Mouse (Mus musculus) MEL-GATA-1-ER (cell line): ENCODE data around the gene Arl15.

Experiments
- DNase-seq: peaks from one replicate; pipeline ENCODE4 v3.0.0-alpha.2; 2012; ENCODE audit warnings: low read depth; ENCODE audit errors: extremely low read depth

The Arl15 gene

DNA sequence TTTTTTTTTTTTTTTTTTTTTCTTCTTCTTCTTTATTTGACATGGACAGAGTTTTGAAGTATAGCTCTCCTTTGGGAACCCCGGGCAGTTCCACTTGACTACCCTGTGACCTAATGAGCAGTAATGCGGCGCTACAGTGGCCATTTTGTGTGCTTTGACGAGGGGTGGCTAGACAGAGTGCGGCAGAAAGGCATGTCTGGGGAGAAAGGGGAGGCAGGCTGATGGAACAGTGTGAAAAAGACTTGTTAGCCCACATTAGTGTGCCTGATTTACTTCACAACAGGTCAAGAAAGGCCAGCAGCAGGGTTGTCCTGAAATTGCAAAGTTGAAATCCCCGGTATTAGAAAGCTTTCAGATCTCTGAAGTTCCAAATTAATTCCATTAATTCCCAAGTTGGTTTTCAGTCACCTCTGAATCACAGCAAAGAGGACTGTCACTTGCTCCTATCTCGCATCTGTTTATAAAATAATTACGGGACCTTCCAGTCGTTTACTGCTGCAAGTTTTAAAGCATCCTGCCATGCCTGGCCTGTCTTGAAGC, 187.2 kb downstream of the Arl15 start:
- no peak for DNase-seq

DNA sequence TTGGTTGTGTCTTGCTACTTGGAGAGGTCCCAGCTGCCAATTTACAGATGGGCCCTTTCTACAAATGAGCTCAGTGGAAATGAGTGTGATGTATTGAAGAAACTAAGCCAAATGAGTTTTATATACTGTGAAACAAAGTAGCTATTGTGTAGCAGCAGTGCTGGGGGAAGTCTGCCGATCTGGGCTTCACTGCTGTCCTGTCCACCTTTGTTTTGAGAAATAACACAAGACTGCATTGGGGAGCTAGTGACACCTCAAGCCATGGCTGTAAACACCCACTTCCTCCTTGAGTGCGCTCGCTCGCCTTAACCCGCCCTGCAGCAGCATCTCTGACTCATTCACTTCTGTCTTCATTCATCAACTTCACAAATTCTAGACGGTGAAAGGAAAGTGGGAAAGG, 189.3 kb downstream of the Arl15 start:
- DNase-seq = no peak

DNA sequence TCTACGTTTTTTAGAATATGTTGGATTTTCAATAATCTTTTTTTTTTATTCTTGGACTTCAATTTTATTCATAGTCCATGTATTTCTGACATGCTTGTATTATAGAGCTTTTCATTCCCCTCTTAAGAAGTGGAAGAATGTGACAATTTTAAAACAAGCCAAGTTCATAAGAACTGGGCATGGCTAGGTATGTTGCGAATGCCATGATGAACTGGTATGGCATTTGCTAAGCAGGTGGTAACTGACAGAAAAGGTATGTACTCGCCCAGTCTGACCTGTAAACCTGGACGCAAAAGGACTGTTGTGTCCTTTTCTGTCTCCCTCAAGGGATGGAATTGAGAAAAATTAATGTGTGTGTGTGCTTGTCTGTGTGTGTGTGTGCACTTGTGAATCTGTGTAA, 190.2 kb downstream of the Arl15 start:
- no peak for DNase-seq

DNA sequence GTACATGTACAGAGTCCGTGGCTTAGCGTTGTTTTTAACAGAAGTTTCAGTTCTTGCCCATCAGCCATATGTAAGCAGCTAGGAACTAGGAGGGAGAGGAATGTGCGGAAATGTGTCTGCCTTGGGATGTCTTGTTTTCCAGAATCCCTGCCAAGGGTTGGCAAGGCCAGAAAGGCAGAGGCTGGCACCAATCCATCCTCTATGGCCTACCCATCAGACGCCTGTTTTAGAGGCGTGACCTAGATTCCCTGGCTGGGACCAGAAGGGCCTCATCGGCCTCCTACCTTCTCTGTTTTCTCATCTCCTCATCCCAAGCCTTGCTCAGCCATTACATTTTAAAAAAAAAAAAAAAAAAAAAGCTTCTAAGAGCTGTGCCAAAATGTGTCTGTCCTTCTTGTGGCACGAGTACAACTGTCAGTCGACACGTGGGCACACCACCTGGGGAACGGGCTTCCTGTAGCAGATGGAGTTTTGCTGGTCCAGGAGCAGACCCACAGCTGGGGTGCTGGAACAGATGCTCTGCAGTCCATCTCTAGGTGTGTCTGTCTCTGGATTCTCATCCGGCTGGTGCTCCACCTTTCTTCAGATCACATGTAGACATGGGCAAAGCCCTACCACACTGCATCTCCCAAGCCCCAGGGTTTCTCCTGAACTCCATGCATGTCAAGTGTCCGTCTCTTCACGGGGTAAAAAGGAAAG, 192.7 kb downstream of the Arl15 start:
- DNase-seq = no peak

DNA sequence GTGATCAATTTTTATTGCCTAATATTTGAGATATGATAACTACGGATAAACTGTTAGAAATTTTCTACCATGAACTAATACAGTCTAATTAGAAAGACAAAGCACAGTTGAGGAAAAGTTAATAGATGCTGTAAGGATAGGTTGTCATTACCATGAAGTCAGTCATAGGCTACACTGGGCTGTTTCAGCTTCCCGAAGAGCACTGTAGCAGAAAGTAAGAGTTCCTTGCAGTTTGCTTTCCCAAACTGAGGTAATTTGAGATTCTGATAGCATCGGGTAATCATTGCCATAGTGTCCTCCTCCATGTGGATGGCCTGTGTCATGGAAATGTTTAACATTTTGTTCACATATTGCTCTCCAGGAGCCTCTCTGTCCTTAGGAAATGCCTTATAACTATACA, 195.9 kb downstream of the Arl15 start:
- no peak for DNase-seq

DNA sequence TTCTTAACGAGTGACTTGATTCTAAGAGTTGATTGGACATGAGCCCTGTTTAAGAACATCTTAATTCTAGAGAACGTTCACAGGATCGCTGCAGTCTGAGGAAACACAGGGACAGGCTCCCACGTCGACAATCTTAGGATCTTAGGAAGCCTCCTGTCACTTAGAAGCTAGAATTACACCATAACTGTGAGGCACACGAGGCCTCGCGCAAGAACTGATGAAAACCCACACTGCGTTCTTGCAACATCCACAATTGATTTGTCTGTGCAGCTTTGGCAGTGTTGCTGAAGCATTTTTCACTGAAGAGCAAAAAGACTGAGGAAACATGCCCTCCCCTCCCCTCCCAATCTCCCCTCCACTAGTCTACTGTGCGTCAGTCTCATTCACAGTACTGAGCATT, 196.4 kb downstream of the Arl15 start:
- no peak for DNase-seq

DNA sequence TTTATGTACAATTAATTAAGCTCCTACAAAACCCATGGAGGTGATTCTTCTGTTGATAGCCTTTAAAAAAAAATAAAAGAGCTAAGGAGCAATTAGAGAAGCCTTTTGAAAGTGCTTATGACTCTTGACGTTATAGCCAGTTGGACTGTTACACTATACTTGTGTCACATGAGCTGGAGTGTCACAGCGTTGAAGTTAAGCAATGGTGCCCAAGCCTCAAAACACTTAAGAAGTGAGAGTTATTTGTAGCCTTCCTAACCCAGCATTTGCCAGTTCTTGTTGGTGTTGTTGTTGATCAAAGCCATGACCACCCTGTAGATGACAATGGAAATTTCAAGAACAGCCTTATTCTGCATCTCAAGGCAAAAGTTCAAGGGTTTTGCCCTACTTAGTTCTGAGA, 198.8 kb downstream of the Arl15 start:
- DNase-seq = no peak

DNA sequence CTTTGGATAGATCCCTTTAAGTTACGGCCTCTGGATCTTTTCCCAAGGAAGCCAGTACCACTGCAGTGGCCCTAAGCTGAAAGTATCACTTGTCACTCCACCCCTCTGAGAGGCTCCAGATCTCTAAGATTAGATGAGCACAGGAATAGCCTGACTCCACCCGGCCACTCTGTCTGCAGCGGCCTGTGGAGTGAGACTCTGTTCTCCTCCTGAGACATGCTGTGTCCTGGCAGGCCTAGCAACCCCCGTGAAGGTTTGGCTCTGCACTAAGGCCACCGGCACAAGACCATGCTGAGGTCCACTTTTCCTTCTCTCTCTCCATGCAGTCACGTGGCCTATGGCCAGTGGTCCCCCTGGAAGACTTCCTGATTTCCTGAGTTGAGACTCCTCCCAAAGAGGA, 200.3 kb downstream of the Arl15 start:
- no peak for DNase-seq

DNA sequence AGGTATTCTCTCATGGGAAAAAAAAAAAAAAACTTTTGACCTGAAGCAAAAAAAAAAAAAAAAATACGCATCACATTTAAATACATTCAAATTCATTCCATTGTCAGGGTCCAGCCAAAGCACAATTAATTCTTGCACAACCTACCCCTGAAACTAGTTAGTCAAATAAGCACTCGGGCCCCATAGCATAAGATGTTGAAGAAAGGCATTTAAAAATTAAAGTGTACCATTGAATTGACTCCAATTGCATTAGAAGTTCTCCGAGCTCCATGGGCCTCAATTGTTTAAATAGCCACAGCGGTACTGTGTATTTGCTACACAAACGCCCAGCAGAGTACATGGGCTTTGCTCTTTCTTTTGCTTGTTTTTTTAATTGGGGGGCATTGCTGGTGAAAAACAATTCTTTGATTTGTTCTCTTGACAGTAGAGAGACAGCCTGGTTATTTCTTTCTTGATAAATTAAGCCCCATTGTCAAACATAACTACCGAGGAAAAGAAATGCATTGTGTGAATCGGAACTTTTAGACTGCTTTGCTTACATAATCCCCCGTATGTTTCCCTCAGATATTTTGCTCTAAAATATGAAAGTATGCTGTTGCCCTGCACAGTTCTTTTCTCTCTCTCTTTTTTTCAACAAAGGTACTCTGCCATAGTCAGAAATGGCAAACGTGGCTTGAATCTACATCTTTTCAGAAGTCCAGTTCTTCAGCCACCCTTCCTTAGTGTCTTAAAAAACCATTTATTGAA, 201.4 kb downstream of the Arl15 start:
- no peak for DNase-seq

DNA sequence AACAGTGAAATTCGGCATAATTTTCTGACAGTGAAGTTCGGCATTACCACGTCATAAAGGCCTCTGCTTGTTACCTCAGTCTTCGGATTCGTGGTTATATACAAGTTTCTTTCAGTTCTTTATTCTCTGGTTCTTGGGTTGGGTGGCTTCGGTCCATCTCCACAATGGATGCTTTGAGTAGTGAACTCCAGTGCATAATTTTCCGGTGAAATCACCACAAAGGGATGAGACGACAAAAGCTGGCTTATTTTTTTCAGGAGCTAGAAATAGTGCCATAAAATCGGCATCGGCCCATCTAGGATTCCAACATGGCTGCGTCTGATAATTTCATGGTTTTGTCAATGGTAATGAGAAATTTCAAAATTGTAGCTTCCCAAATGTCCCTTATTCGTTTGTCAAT, 204.5 kb downstream of the Arl15 start:
- no peak for DNase-seq

DNA sequence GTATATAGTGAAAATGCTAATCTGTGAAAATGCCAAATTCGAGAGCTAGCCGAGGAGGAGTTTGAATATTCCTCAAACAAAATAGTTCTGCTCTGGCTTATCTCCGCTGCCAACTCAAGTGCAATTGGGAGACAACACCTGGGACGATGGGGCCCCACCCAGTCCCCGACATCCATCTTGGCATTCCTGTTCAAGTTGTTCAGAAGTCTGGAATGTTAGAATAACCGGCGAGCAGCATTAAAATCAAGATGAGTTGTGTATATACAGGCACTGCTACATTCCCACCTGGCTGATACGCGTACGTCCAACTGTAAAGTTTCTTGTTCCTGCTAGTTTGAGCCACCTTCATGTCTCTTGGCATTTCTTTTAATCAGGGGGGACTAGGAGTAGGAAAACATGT, 209.2 kb downstream of the Arl15 start:
- no peak for DNase-seq

DNA sequence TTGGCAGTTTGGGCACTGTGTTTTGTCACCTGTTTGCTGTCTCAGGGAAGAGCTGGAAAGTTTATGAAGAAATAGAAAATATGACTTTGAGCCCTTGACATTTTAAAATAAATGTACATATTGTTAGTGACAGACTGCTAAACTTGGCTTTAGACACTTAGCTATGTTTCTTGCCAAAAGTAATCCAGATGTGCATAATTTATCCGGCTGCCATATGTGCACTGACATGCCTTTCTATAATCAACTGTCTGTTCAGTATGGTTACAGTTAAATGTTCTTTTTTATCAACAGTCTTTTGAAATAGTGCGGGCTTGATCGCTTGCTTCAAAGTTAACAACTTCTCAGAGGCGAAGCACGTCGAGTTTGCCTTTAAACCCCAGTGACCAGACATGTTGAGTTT, 209.9 kb downstream of the Arl15 start:
- DNase-seq = no peak

DNA sequence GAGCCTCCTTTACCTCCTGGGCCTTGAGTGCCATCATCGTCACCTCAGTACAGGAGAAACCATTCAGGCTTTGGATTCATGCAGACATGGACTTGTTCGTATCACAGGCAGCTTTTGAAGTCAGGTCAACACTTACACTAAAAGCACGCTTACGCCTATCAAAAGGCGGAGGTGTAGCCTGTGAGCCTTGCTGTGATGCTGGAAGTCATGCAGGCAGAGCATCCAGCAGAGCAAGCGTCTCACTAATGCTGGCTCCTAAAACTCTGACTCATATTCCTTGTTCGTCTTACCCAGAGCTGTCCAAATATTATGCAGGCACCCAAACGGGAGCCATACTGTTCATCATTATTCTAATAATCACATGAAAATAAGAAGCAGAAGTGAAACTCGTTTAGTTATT, 215.5 kb downstream of the Arl15 start:
- DNase-seq = no peak

DNA sequence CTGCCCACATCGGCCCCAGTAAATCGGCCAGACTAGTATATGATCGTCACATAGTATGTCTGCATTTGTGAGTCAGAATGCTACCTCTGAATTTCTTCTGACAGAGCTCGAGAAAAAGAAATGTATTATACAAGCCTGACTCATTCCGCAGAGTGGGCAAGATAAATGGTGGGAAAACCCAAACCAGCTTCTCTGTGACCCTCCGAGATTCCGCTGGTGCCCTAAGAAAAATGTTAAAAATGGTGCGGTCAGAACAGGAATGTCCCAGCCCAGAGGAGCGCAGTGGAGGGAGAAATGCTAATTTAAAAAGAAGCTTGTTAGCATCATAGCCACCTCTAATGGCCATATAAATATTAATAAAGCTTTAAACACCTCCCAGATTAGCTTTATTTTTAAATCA, 216.2 kb downstream of the Arl15 start:
- no peak for DNase-seq

DNA sequence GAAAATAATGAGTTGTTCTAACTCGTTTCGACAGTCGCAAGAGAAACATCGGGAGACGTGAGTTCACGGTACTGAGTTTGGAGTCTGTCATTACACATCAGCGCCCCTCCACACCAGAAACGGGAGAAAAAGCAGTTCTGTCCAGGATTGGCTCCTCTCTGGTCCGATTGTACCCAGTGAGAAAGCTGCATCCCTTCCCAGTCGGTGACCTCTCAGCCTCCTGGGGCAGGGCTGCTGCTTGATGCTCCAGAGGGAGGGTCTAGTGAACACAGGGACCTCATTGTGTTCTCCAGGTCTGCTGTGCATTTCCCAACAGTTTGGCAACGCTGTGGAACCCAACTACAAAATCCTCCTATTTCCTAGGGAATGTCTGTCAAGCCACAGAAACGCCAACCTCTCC, 216.7 kb downstream of the Arl15 start:
- no peak for DNase-seq

DNA sequence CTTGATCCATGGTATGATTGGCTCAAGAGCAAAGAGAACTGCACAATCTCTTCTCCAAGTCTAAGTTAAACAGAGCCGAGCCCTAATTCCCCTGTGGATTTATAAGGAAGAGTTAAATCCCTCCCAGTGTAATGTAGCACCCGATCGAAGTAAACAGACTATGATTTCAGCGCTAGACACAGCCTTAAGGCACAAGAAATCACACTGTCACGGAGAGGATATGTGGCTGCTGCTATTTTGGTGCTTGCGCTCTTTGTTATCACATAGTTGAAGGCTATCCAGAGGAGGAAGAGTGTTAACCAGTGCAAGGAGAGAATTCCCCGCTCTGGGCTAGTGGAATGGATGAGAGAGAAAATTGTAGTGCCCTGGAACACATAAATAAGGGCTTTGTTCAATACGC, 223.6 kb downstream of the Arl15 start:
- no peak for DNase-seq

DNA sequence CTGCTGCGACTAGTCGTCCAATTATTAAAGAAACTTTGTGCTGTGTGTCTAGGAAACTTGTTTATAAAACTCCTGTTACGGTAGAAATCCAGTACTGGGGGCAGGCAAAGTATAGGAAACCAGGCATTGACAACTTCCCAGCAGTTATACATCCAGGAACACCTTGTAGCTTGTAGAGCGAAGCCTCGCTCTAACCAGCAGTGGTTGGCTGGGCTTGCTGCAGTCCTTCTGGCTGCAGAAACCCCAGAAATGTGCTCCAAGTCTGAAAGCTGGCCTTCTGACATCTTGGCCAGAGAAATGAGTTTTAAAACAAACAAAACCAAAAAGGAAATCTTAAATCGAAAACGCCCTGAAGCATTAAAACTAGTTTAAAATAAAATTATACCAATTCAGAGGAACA, 229.2 kb downstream of the Arl15 start:
- no peak for DNase-seq

DNA sequence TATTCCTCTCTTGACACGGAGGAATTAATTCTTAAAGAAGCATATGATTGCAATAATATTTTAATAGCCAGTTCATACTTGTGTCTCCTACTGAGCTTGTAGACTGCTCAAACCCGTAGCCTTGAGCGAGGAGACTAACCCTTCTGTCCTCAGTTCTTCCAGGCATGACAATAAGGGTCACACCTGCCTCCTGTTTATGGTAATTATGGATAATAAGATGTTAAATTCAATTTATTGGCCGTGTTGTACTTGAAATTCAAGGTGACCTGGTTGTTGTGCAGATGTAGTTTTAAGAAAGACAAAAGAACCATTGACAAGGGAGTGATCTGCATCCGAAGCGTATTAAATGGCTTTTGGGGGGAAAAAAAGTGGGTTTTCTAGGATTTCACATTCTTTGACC, 232.0 kb downstream of the Arl15 start:
- DNase-seq = no peak

DNA sequence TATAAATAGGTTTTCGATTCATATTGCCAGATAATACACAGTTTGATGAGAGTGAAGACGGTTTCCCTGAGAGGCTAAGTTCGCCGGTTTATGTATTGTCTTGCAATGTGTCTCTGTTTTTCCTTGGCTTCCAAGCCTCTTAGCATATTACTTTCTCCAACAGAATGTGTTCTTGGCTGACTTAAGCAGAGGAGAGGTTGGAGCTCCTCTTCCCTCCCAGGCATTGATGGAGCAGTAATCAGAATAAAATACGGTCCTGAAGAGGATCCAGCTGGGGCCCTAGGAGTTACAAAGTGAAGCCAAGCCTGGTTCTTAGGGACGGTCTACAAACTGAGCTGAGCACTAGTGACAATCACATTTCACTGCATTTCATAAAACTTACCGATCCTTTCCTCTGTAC, 232.4 kb downstream of the Arl15 start:
- DNase-seq = no peak

DNA sequence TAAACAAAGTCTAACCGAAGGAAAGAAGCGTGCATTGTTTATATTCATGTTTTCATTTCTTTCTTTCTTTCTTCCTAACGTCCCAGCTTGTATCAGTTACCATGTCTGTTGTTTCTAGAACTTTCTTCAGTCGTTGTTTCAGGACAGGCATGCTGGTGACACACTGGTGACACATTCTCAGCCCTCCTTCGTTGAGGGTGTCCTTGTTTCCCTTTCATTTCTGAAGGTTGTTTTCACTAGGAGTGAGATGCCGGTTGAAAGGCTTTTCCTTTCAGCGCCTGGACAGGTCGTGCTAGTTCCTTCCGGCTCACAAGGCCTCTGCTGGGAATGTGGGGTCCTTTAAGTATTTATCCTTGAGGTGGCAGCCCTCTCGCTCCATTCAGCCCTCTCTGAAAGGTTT, 253.8 kb downstream of the Arl15 start:
- DNase-seq = no peak

DNA sequence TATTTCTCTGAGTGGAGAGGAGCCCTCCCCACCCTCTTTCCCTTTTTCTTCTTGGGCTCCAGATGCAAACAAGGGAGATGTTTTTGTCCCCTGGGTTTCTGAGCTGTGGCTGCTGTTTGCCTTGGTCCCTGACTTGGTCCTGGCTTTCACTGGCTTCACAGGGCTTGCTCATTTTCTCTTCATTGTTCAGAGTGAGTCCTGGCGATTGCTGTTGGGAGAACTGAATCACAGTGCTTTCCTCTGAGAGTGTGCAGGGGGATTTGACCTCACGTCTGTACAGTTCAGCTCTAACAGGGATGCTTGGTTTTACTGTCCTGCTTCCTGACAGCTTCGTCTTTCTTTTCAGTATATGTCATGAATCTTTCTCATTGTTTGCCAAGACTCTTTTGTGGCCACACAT, 254.4 kb downstream of the Arl15 start:
- no peak for DNase-seq

DNA sequence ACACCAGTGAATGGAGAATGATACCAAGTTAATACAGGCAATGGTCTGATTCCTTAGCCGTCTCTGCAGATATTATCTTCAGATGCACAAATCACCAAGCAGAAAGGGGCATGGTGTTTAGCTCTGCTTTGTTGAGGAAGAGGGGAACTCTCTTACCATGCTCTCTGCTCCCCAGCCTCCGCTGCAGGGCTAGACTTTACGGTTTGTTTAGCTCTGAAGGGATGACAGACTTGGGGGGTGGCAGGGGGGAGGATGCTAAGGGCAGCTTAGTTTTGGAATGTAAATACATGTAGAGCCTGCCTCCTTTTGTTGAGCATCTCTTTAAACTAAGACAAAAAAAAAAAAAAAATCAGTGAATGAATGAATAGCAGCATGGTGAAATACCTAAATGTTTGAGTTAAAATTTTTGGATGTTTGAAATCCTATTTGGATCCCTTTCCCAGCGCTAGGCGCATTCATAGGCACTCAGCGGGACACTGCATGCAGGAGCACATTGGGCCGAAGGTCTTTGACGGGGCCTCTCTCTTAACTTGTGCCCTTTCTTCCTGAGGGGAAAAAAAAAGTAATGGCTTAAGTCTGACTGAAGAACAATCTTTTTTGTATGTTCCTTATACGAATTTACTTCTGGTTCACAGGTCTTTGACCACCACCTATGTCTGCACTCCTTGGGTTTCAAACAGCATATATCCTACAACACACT, 257.0 kb downstream of the Arl15 start:
- no peak for DNase-seq
